Mouse (Mus musculus) intestine, postnatal 0 days (tissue): Measurements from ENCODE around the gene Lrch3. TPM values are rescaled to one million over a fixed set of nuclear protein-coding genes. Genes with fewer than 3 reads are reported as not detected.
A peak's percentile ranks its signal among the peaks of the same experiment; 100 is the strongest.

Experiments
- ATAC-seq: fragments of 200-750 bp; cut with Nextera tagmentation; 2 replicates; pipeline ENCODE4 v1.8.0; 2017; ENCODE audit warnings: mild to moderate bottlenecking, moderate TSS enrichment, moderate library complexity
- H3K27ac ChIP-seq: fragments of 300-500 bp; sonication (generic); 2 replicates; pipeline ENCODE4 v1.5.1; 2014; ENCODE audit warnings: mild to moderate bottlenecking, low read depth, low read length, moderate library complexity
- H3K27me3 ChIP-seq: fragments of 300-500 bp; sonication (generic); replicated peaks from 2 replicates; pipeline ENCODE4 v1.6.1; 2014; ENCODE audit warnings: low read length, mixed read lengths; ENCODE audit not compliant: control insufficient read depth, insufficient read depth
- H3K36me3 ChIP-seq: fragments of 300-500 bp; sonication (generic); 2 replicates; pipeline ENCODE4 v1.6.1; 2014; ENCODE audit warnings: mild to moderate bottlenecking, moderate library complexity; ENCODE audit not compliant: control insufficient read depth, insufficient read depth
- H3K4me1 ChIP-seq: fragments of 300-500 bp; sonication (generic); replicated peaks from 2 replicates; pipeline ENCODE4 v1.6.1; 2014; ENCODE audit warnings: antibody characterized with exemption, low read length, mixed read lengths; ENCODE audit not compliant: control insufficient read depth, insufficient read depth
- H3K4me2 ChIP-seq: fragments of 300-500 bp; sonication (generic); replicated peaks from 2 replicates; pipeline ENCODE4 v1.6.1; 2014; ENCODE audit warnings: low read depth, mild to moderate bottlenecking, moderate library complexity
- H3K4me3 ChIP-seq: fragments of 300-500 bp; sonication (generic); 2 replicates; pipeline ENCODE4 v1.5.1; 2014; ENCODE audit warnings: low read depth, low read length
- H3K9ac ChIP-seq: fragments of 300-500 bp; sonication (generic); 2 replicates; pipeline ENCODE4 v1.6.1; 2014; ENCODE audit warnings: mild to moderate bottlenecking, low read depth, low read length
- H3K9me3 ChIP-seq: fragments of 300-500 bp; sonication (generic); 2 replicates; pipeline ENCODE4 v1.6.1; 2016; ENCODE audit warnings: mixed run types; ENCODE audit not compliant: control insufficient read depth
- CTCF ChIP-seq: sonication (generic); IDR thresholded peaks from 2 replicates; pipeline ENCODE4 v1.5.1; 2016; ENCODE audit warnings: low read depth, mild to moderate bottlenecking, control low read depth, antibody characterized with exemption, moderate library complexity
- WGBS: fragments of 180-500 bp; shearing (Covaris S2); extraction: QIAGEN DNeasy Blood & Tissue Kit; methylation state at CpG from one replicate; pipeline ENCODE4 v1.1.7; 2014; 5-methylcytosine and 5-hydroxymethylcytosine counted together
- polyA plus RNA-seq: library from polyadenylated mRNA; unstranded; fragments of >200 nt; fragmentation: Nextera tagmentation; extraction: Ambion mirVana; gene quantifications from 2 replicates; pipeline ENCODE4 v1.2.1, GENCODE M21; 2015

The Lrch3 gene
- polyA plus RNA-seq, 1 experiment from 2014 or later, result 7.8 TPM

GRCm38 (mm10) chr16:32875847-32876246, 38.1 kb upstream of the Lrch3 start:
- ATAC-seq, result peak; percentile 44
- Histone ChIP-seq H3K9me3 (no peaks in the 10 kb centered on the region), H3K4me2 (no peak overlapping the region), H3K4me1 (0 out of 2 replicates have a peak, but pooled peaks cover 6% of the 10 kb centered on the region), H3K9ac (no peak overlapping the region), H3K4me3 (no peak overlapping the region), H3K36me3 (no peaks in the 10 kb centered on the region), H3K27me3 (no peaks in the 10 kb centered on the region), H3K27ac (peak overlapping the region; percentile 42; the same call in 1 of the 2 replicates)
- TF ChIP-seq CTCF, result no peak
- WGBS, result 64% methylated on average over 3 of the region's 3 CpGs

DNA sequence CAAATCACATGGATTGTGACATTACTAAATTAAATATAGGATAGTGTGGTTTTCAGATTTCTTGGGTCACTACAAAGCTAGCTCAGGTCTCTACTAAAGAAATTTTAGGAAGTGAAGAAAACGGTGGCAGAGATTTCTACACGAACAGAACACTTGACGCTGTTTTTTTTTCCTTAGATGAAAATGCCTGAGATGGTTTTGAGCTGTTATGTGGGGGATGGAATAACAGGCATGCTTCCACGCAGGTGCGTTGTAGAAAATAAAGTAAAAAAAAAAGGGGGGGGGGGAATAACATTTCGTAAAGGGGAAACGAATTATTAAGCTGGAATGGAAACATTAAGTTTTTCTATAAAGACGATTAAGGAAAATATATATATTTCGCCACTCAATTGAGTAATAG, 37.1 kb upstream of the Lrch3 start:
- TF ChIP-seq CTCF, result no peak
- H3K4me2 ChIP-seq, result peak overlapping the region; percentile 90
- no peaks in the 10 kb centered on the region for H3K36me3 ChIP-seq
- H3K27me3 ChIP-seq, result no peaks in the 10 kb centered on the region
- no peak for ATAC-seq
- H3K27ac ChIP-seq, result 0 out of 2 replicates have a peak overlapping the region, but pooled peaks have one; percentile 90
- H3K4me1 ChIP-seq, result 0 out of 2 replicates have a peak, but pooled peaks cover 6% of the 10 kb centered on the region
- whole genome bisulfite sequencing, result 21% methylated on average over 9 of the region's 9 CpGs
- no peaks in the 10 kb centered on the region for H3K9me3 ChIP-seq
- peak overlapping the region; percentile 90 for H3K4me3 ChIP-seq
- peak overlapping the region; percentile 91 for H3K9ac ChIP-seq

- peak; percentile 95 for ATAC-seq
- Histone ChIP-seq H3K9me3 (no peaks in the 10 kb centered on the region), H3K9ac (peak within 1 kb of the TSS; percentile 91), H3K27ac (peak within 1 kb of the TSS; percentile 90), H3K4me2 (peak within 1 kb of the TSS; percentile 90), H3K36me3 (no peaks in the 10 kb centered on the region), H3K4me1 (0 out of 2 replicates have a peak, but pooled peaks cover 6% of the 10 kb centered on the region), H3K4me3 (peak within 1 kb of the TSS; percentile 90), H3K27me3 (no peaks in the 10 kb centered on the region)
- under 1% methylated on average over 79 of the region's 83 CpGs for WGBS
- TF ChIP-seq CTCF, result peak; percentile 74
Measured at GRCm38 (mm10) chr16:32877343-32878156, 36.4 kb upstream of the Lrch3 start, which contains the start of the genes Fyttd1 and Rubcn. Gene Fyttd1, plus strand, starts transcription at chr16:32877500. Gene Rubcn, minus strand, starts transcription at chr16:32877766.

DNA sequence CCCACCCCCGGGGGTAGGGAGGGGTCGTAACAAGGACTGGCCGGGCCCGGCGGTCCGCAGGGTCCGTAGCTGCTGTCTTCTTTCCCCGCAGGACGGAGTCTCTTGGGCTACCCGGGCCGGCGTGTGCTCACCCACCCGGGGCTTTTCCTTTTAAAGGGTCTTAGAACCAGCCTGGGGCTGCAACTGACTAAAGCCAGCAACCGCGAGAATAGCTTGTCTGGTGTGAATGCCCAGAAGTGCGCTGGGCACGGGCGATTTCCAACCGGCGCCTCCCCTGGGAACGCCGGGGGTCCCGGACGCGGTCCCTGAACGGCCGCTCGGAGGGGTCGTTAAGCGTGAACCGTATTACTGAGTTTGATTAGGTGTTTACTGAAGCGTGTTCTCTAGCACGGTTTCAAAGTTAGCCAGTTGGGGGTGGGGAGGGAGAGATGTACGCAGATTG, 35.7 kb upstream of the Lrch3 start:
- WGBS, result under 1% methylated on average over 34 of the region's 34 CpGs
- Histone ChIP-seq H3K27me3 (no peaks in the 10 kb centered on the region), H3K9me3 (no peaks in the 10 kb centered on the region), H3K36me3 (no peaks in the 10 kb centered on the region), H3K4me2 (peak overlapping the region; percentile 90), H3K4me1 (0 out of 2 replicates have a peak, but pooled peaks cover 6% of the 10 kb centered on the region), H3K27ac (peak overlapping the region; percentile 90), H3K9ac (peak overlapping the region; percentile 91), H3K4me3 (peak overlapping the region; percentile 90)
- ATAC-seq, result 0 out of 2 replicates have a peak, but pooled peaks have one; percentile 5
- TF ChIP-seq CTCF, result no peak

- Histone ChIP-seq H3K9me3 (no peaks in the 10 kb centered on the region), H3K9ac (peak overlapping the region; percentile 17; the same call in 1 of the 2 replicates), H3K4me2 (peak overlapping the region; percentile 90), H3K36me3 (peaks cover under 1% of the 10 kb centered on the region; the same call in 1 of the 2 replicates), H3K4me3 (peak overlapping the region; percentile 90), H3K27ac (peak overlapping the region; percentile 21; the same call in 1 of the 2 replicates), H3K4me1 (0 out of 2 replicates have a peak, but pooled peaks cover 6% of the 10 kb centered on the region), H3K27me3 (no peaks in the 10 kb centered on the region)
- ATAC-seq, result no peak
- WGBS, result 73% methylated on average over 14 of the region's 14 CpGs
- no peak for TF ChIP-seq CTCF
Measured at GRCm38 (mm10) chr16:32878972-32879926, 34.7 kb upstream of the Lrch3 start.
